Mouse (Mus musculus) bone marrow, adult 2 months (tissue): ENCODE data around the gene Tec.

ENCODE experiments used
- CTCF ChIP-seq: fragments of 200-500 bp; IDR thresholded peaks from 2 replicates; pipeline ENCODE4 v1.5.1; 2011; ENCODE audit warnings: low read length, control low read depth; ENCODE audit not compliant: control insufficient read depth, insufficient read depth
- POLR2A ChIP-seq: fragments of 200-500 bp; IDR thresholded peaks from 2 replicates; pipeline ENCODE4 v1.6.1; 2011; ENCODE audit warnings: low read depth, mild to moderate bottlenecking, control low read depth, low read length, borderline replicate concordance; ENCODE audit not compliant: control insufficient read depth

DNA sequence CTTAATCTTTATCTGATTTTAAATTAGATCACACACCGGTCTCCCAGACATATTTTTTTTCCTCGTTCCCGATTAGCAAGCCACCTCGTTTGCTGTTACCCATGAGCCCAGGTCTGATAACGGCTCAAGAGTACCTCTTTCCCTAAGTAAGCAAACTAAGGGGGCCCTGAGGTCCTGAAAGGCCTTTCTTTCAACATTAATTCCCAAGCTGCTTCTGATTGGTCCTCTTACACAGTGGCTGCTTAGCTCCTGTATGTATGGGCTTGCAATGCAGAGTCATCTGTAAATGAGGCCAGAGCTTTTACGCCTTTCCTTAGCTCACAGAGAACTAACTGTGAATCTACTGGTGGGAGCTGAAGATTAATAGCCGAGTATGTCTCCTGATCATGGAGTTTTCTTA is 131.4 kb downstream of the Tec start:
- no peak for TF ChIP-seq CTCF
- TF ChIP-seq POLR2A = no peak
